ENCODE assay signal across 9 mouse cellular contexts in genomic region chr13:59668501-59669093, GRCm38 (mm10). TPM values are rescaled to one million over a fixed set of nuclear protein-coding genes. Genes with fewer than 3 reads are reported as not detected.
DNase-seq lines count a peak whose midpoint lies in the region; ATAC-seq lines count a peak whose summit lies in the region.
"Had no signal": no experiment of that assay in that cellular context is flagged by ENCODE, and none has a peak within 500 bp of the region (broad histone marks: within the 10 kb centered on the region; RNA-seq: fewer than 3 reads in every experiment).

No protein-coding gene starts in this region.

- H3K27me3 ChIP-seq in midbrain, embryonic 14.5 days (ENCODE audit: control insufficient read depth, insufficient read depth, low read length), result no peaks in the 10 kb centered on the region
- no peaks in the 10 kb centered on the region for H3K27me3 ChIP-seq in midbrain, embryonic 13.5 days
- no peaks in the 10 kb centered on the region for H3K27me3 ChIP-seq in kidney, embryonic 15.5 days

- H3K9me3 ChIP-seq in midbrain, embryonic 14.5 days (ENCODE audit: control insufficient read depth, low read length), result no peaks in the 10 kb centered on the region
- no peaks in the 10 kb centered on the region for H3K9me3 ChIP-seq in midbrain, embryonic 13.5 days
- no peaks in the 10 kb centered on the region for H3K9me3 ChIP-seq in kidney, embryonic 15.5 days (replicated peaks)

- WGBS in midbrain, embryonic 14.5 days, result 88% methylated on average over 11 of the region's 11 CpGs
- 87% methylated on average over 11 of the region's 11 CpGs for WGBS in midbrain, embryonic 13.5 days
- 38% methylated on average over 11 of the region's 11 CpGs for WGBS in kidney, embryonic 15.5 days
- WGBS in macrophage (ENCODE audit: missing documents), result 2% methylated on average over 11 of the region's 11 CpGs

- no peak for ATAC-seq in midbrain, embryonic 14.5 days (ENCODE audit: low FRiP score, low TSS enrichment)
- ATAC-seq in midbrain, embryonic 13.5 days, result no peak
- ATAC-seq in granulocyte monocyte progenitor cell, adult 5-6 weeks (replicated peaks; ENCODE audit: poor library complexity, severe bottlenecking), result peak; percentile 71
- peak; percentile 72 for ATAC-seq in kidney, embryonic 15.5 days (replicated peaks; ENCODE audit: low FRiP score)

- H3K4me3 ChIP-seq in midbrain, embryonic 14.5 days (replicated peaks; ENCODE audit: low read depth, low read length), result no peak overlapping the region
- no peak overlapping the region for H3K4me3 ChIP-seq in midbrain, embryonic 13.5 days (replicated peaks)
- H3K4me3 ChIP-seq in kidney, embryonic 15.5 days (replicated peaks), result no peak overlapping the region
- H3K4me3 ChIP-seq in macrophage (ENCODE audit: inconsistent target), result no peak overlapping the region

- H3K36me3 ChIP-seq in midbrain, embryonic 14.5 days (ENCODE audit: control insufficient read depth, insufficient read depth, low read length), result peaks cover 30% of the 10 kb centered on the region
- H3K36me3 ChIP-seq in midbrain, embryonic 13.5 days, result peaks cover 33% of the 10 kb centered on the region
- peaks cover 12% of the 10 kb centered on the region for H3K36me3 ChIP-seq in kidney, embryonic 15.5 days
- H3K36me3 ChIP-seq in macrophage (ENCODE audit: inconsistent target), result no peaks in the 10 kb centered on the region

- no peaks in the 10 kb centered on the region for H3K79me2 ChIP-seq in macrophage (ENCODE audit: inconsistent target)

- no peak overlapping the region for H3K27ac ChIP-seq in midbrain, embryonic 14.5 days (replicated peaks; ENCODE audit: low read depth, low read length)
- H3K27ac ChIP-seq in midbrain, embryonic 13.5 days, result no peak overlapping the region
- peak overlapping the region; percentile 66 for H3K27ac ChIP-seq in kidney, embryonic 15.5 days
- peak overlapping the region; percentile 69 for H3K27ac ChIP-seq in macrophage

- no peak for DNase-seq in midbrain, embryonic 14.5 days
- peak; percentile 60 for DNase-seq in urinary bladder, postnatal 14 days (ENCODE audit: low spot score)
- DNase-seq in layer of hippocampus, postnatal 25 days (ENCODE audit: extremely low spot score in 1 of 2, low spot score in 1 of 2), result no peak
- no peak for DNase-seq in layer of hippocampus, adult 9-10 months (ENCODE audit: low spot score)

- H3K4me2 ChIP-seq in midbrain, embryonic 14.5 days (ENCODE audit: low read length), result no peak overlapping the region
- no peak overlapping the region for H3K4me2 ChIP-seq in midbrain, embryonic 13.5 days (replicated peaks)
- no peak overlapping the region for H3K4me2 ChIP-seq in kidney, embryonic 15.5 days

- peaks cover 13% of the 10 kb centered on the region for H3K4me1 ChIP-seq in midbrain, embryonic 14.5 days (ENCODE audit: control insufficient read depth, insufficient read depth, low read length)
- H3K4me1 ChIP-seq in midbrain, embryonic 13.5 days (replicated peaks), result peaks cover 27% of the 10 kb centered on the region
- H3K4me1 ChIP-seq in kidney, embryonic 15.5 days, result peaks cover 23% of the 10 kb centered on the region

- 0 out of 2 replicates have a peak overlapping the region, but pooled peaks have one; percentile 14 for H3K9ac ChIP-seq in midbrain, embryonic 14.5 days (replicated peaks; ENCODE audit: low read length)
- H3K9ac ChIP-seq in midbrain, embryonic 13.5 days (replicated peaks), result no peak overlapping the region
- H3K9ac ChIP-seq in kidney, embryonic 15.5 days, result no peak overlapping the region

RNA-seq across cellular contexts. Expression of gene Golm1, which starts 7.0 kb away (rescaled TPM):
- polyA plus RNA-seq in midbrain, embryonic 14.5 days (2014; fragmentation: Nextera tagmentation; extraction: Ambion mirVana), result 27.5 and 46.0 TPM in 2 replicates
- 76.2 and 77.0 TPM in 2 replicates for polyA plus RNA-seq in midbrain, embryonic 13.5 days (2015; fragmentation: Nextera tagmentation; extraction: Ambion mirVana)
- 7.2 and 11.5 TPM in 2 replicates for total RNA-seq in granulocyte monocyte progenitor cell, adult 5-6 weeks (2014; fragmentation: Nextera tagmentation)
- 12.4 and 16.0 TPM in 2 replicates for total RNA-seq in granulocyte monocyte progenitor cell, adult 5-6 weeks (2017)
- polyA plus RNA-seq in kidney, embryonic 15.5 days (2015; fragmentation: Nextera tagmentation; extraction: Ambion mirVana), result 37.9 and 40.5 TPM in 2 replicates
- 1 to 10 TPM in 16 of 26 experiments, under 1 TPM in 10; 0.18 to 5.9 (median 1.7) TPM for total RNA-seq in macrophage (2018; cell fraction: chromatin; rRNA removed)
- total RNA-seq in macrophage (2018; cell fraction: cytosol; rRNA removed), result 1 to 10 TPM; 2.0 to 4.1 (median 3.0) TPM
- 1 to 10 TPM; 1.4 to 8.2 (median 2.6) TPM for total RNA-seq in macrophage (2018; cell fraction: nucleus; rRNA removed)
- 2.6 to 4.7 TPM (median 3.3 TPM) in 3 replicates for polyA plus RNA-seq in macrophage (2018)
- total RNA-seq in layer of hippocampus, postnatal 25 days (2021), result 10 to 100 TPM; 54.3 to 62.7 TPM

RNA-seq across cellular contexts. Expression of gene 4921517D22Rik, which starts 25.3 kb away (rescaled TPM):
- not detected in 2 replicates for polyA plus RNA-seq in midbrain, embryonic 14.5 days (2014; fragmentation: Nextera tagmentation; extraction: Ambion mirVana)
- polyA plus RNA-seq in midbrain, embryonic 13.5 days (2015; fragmentation: Nextera tagmentation; extraction: Ambion mirVana), result not detected in 2 replicates
- not detected in 2 replicates for total RNA-seq in granulocyte monocyte progenitor cell, adult 5-6 weeks (2014; fragmentation: Nextera tagmentation)
- total RNA-seq in granulocyte monocyte progenitor cell, adult 5-6 weeks (2017), result not detected in 2 replicates
- not detected in 2 replicates for polyA plus RNA-seq in kidney, embryonic 15.5 days (2015; fragmentation: Nextera tagmentation; extraction: Ambion mirVana)
- not detected for total RNA-seq in macrophage (2018; cell fraction: chromatin; rRNA removed)
- not detected for total RNA-seq in macrophage (2018; cell fraction: cytosol; rRNA removed)
- not detected for total RNA-seq in macrophage (2018; cell fraction: nucleus; rRNA removed)
- not detected in 3 replicates for polyA plus RNA-seq in macrophage (2018)
- not detected for total RNA-seq in layer of hippocampus, postnatal 25 days (2021)
- polyA plus RNA-seq: brain, embryonic 14.5 days had no signal

RNA-seq across cellular contexts. Expression of gene Spata31d1a, which starts 41.5 kb away (rescaled TPM):
- polyA plus RNA-seq in midbrain, embryonic 14.5 days (2014; fragmentation: Nextera tagmentation; extraction: Ambion mirVana), result 0.19 TPM in 1 of 2 replicates, not detected in the other
- 0.07 and 0.12 TPM in 2 replicates for polyA plus RNA-seq in midbrain, embryonic 13.5 days (2015; fragmentation: Nextera tagmentation; extraction: Ambion mirVana)
- not detected in 2 replicates for total RNA-seq in granulocyte monocyte progenitor cell, adult 5-6 weeks (2014; fragmentation: Nextera tagmentation)
- total RNA-seq in granulocyte monocyte progenitor cell, adult 5-6 weeks (2017), result not detected in 2 replicates
- polyA plus RNA-seq in kidney, embryonic 15.5 days (2015; fragmentation: Nextera tagmentation; extraction: Ambion mirVana), result 0.04 TPM in 1 of 2 replicates, not detected in the other
- total RNA-seq in macrophage (2018; cell fraction: chromatin; rRNA removed), result not detected
- total RNA-seq in macrophage (2018; cell fraction: cytosol; rRNA removed), result not detected
- not detected for total RNA-seq in macrophage (2018; cell fraction: nucleus; rRNA removed)
- polyA plus RNA-seq in macrophage (2018), result not detected in 3 replicates
- under 1 TPM; 0.27 to 0.38 TPM for total RNA-seq in layer of hippocampus, postnatal 25 days (2021)

RNA-seq across cellular contexts. Expression of gene Spata31d1b, which starts 43.5 kb away (rescaled TPM):
- not detected in 2 replicates for polyA plus RNA-seq in midbrain, embryonic 14.5 days (2014; fragmentation: Nextera tagmentation; extraction: Ambion mirVana)
- polyA plus RNA-seq in midbrain, embryonic 13.5 days (2015; fragmentation: Nextera tagmentation; extraction: Ambion mirVana), result not detected in 2 replicates
- not detected in 2 replicates for total RNA-seq in granulocyte monocyte progenitor cell, adult 5-6 weeks (2014; fragmentation: Nextera tagmentation)
- not detected in 2 replicates for total RNA-seq in granulocyte monocyte progenitor cell, adult 5-6 weeks (2017)
- polyA plus RNA-seq in kidney, embryonic 15.5 days (2015; fragmentation: Nextera tagmentation; extraction: Ambion mirVana), result 0.04 TPM in 1 of 2 replicates, not detected in the other
- total RNA-seq in macrophage (2018; cell fraction: chromatin; rRNA removed), result not detected
- total RNA-seq in macrophage (2018; cell fraction: cytosol; rRNA removed), result under 1 TPM in 6 of 26 experiments, not detected in 20; 0.03 to 0.06 (median 0.04) TPM
- total RNA-seq in macrophage (2018; cell fraction: nucleus; rRNA removed), result under 1 TPM in 5 of 26 experiments, not detected in 21; 0.11 to 0.50 (median 0.19) TPM
- not detected in 3 replicates for polyA plus RNA-seq in macrophage (2018)
- under 1 TPM; 0.12 to 0.14 TPM for total RNA-seq in layer of hippocampus, postnatal 25 days (2021)

Comparison
In these comparisons a context has a peak if more than half of its experiments do, and no peak if none do; other contexts are left out.
1. ATAC-seq: peak in granulocyte monocyte progenitor cell, adult 5-6 weeks (single experiment) and kidney, embryonic 15.5 days (single experiment); none in midbrain, embryonic 14.5 days (single experiment) and midbrain, embryonic 13.5 days (single experiment).
2. H3K27ac ChIP-seq: peak in kidney, embryonic 15.5 days (single experiment) and macrophage (single experiment); none in midbrain, embryonic 14.5 days (single experiment) and midbrain, embryonic 13.5 days (single experiment).